Mouse (Mus musculus): ENCODE data around the gene Car12. TPM values are rescaled to one million over a fixed set of nuclear protein-coding genes. Genes with fewer than 3 reads are reported as not detected.
A peak's percentile ranks its signal among the peaks of the same experiment; 100 is the strongest.
"Not testable (repeated sequence)": the region's sequence is repeated elsewhere in the genome, so short reads cannot be mapped to it uniquely, and the experiment has no call there.

The Car12 gene
- polyA plus RNA-seq, 1 experiment from 2014 or later = 26.0 TPM

DNA sequence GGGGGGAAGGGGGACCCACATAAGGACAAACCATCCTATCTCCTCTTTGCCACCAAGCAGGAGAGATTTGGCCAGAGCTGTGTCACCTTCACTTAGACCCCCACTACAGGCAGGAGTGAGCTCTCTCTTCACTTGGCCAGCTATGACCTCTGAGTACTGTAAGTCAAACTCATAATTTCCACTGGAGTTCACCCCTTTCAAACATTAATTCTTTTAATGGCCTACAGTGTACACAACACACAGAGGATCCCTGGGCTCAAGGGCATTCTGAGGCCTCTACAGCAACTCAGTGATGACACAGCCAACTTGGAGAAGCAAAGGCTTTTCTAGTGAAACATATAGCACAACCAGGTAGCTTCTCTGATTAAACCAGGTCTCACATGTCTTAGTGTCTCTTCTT, 57.2 kb downstream of the Car12 start:
- no peak overlapping the region for H3K4me3 ChIP-seq (replicated peaks)
- no peak overlapping the region for H3K9ac ChIP-seq
- ATAC-seq (ENCODE audit: insufficient number of reproducible peaks, low FRiP score, low TSS enrichment, low read depth) = no peak
- no peaks in the 10 kb centered on the region for H3K4me1 ChIP-seq
- H3K36me3 ChIP-seq = no peaks in the 10 kb centered on the region
- no peak overlapping the region for H3K4me2 ChIP-seq (replicated peaks)
- no peaks in the 10 kb centered on the region for H3K9me3 ChIP-seq (replicated peaks)
- H3K27me3 ChIP-seq = no peaks in the 10 kb centered on the region
- no peak overlapping the region for H3K27ac ChIP-seq (replicated peaks)

DNA sequence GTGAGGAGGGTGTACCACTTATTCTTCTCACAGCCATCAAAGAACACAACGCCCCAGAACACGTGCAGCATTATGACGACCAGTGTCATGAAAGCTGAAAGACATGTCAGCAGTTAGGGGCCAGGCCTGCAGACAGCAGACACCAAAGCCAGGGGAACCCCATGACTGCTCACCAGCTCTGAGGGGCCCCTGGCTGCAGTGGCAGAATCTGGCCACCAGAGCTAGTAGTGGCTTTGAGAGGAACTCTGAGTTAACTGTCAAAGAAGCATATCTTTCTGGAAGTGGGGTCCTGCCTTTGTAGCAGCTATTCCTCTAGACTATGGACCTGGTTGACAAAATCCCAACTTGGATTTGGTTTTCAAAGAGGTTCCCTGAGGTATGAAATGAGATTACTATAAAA, 71.1 kb downstream of the Car12 start:
- not testable (repeated sequence) for H3K27me3 ChIP-seq; ATAC-seq (ENCODE audit: insufficient number of reproducible peaks, low FRiP score, low TSS enrichment, low read depth); H3K36me3 ChIP-seq; H3K4me3 ChIP-seq (replicated peaks); H3K27ac ChIP-seq (replicated peaks); H3K4me2 ChIP-seq (replicated peaks); H3K4me1 ChIP-seq; H3K9ac ChIP-seq; H3K9me3 ChIP-seq (replicated peaks)
- WGBS = 71% methylated on average over 1 of the region's 3 CpGs

GRCm38 (mm10) chr9:66787821-66788220, 74.3 kb downstream of the Car12 start:
- Histone ChIP-seq H3K27ac (replicated peaks) (no peak overlapping the region), H3K9me3 (replicated peaks) (no peaks in the 10 kb centered on the region), H3K4me1 (no peaks in the 10 kb centered on the region), H3K4me2 (replicated peaks) (no peak overlapping the region), H3K4me3 (replicated peaks) (no peak overlapping the region), H3K9ac (no peak overlapping the region), H3K36me3 (peaks cover 9% of the 10 kb centered on the region), H3K27me3 (no peaks in the 10 kb centered on the region)
- no peak for ATAC-seq (ENCODE audit: insufficient number of reproducible peaks, low FRiP score, low TSS enrichment, low read depth)
- 5% methylated on average over 2 of the region's 2 CpGs for WGBS

DNA sequence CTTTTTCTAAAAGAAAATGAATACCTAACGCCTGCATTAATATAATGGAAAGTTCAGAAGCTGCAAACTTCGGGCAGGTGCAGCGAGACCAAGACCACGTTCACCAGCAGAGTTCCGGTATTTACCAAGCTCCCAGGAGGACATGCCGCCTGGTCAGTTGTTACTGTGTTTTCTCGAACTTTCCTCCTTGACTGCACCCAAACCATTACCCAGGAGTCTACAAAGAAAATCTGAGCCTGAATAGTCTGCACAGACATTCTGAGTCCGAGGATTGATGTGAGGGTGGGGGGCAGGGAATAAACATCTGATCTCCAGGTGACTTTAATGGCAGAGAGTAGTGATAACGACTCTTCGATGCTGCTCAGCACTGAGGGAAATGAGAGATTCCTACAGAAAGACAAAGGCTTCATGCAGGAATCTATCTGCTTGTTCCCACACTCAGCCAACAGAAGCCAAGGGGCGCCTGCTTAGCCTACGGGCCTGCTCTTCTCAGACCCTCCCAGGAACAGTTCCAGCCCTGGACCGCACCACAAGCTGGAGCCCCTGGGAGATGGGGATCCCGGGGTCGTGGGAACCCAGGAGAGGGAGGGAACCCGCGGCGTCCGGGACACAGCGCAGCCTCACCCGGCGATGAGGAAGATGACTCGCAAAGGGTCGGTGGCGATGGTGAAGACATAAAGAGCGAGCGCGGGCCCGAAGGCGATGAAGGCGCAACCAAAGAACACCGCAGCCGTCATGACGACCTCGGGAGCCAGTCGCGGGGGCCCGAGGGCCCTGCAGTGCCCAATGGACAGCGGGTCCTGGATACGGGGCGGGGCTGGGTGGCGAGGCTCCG, 81.4 kb downstream of the Car12 start:
- peaks cover 3% of the 10 kb centered on the region; the same call in 1 of the 2 replicates for H3K4me1 ChIP-seq
- H3K27ac ChIP-seq (replicated peaks) = peak overlapping the region; percentile 90
- peak; percentile 22 for ATAC-seq (ENCODE audit: insufficient number of reproducible peaks, low FRiP score, low TSS enrichment, low read depth)
- H3K9ac ChIP-seq = peak overlapping the region; percentile 62
- H3K4me3 ChIP-seq (replicated peaks) = peak overlapping the region; percentile 77
- H3K9me3 ChIP-seq (replicated peaks) = no peaks in the 10 kb centered on the region
- H3K27me3 ChIP-seq = no peaks in the 10 kb centered on the region
- peaks cover 7% of the 10 kb centered on the region for H3K36me3 ChIP-seq
- WGBS = 2% methylated on average over 43 of the region's 43 CpGs
- H3K4me2 ChIP-seq (replicated peaks) = peak overlapping the region; percentile 82

DNA sequence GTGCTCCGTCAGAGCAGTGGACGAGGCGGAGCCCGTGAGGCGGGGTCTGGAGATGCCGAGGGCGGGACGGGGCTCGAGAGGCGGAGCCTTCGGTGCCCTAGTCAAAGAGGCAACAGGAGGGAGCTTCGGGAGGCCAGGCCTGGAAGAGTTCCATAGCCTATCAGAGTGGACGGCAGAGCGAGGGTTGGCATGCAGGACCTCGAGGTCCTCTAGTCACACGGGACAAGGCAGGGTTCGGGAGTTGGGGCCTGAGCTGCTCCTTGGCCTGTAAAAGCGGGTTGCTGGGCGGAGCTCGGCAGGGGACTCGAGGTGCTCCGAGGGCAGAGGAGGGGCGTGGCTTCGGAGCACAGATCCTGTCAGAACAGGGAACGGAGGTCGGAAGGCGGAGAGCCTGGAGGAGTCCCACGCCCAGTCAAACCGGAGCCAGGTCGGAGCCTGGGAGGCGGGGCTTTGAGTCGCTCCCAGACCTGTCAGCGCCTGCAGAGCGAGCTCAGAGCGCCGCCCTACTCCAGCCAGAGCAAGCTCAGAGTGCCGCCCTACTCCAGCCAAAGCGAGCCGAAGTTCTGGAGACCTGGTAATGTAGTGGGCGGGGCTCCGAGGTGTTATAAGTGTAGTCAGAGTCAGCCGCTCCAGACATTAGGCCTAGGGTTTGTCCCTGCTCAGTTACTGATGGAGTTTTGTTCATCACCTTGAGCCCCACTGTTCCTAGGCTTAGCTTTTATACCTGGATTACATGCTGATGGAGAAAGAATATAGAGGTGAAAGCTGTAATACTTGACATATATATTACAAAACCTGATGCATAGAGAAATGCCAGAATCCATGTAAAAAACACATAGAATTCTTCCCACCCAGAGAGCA, 82.2 kb downstream of the Car12 start, which contains the start of gene Aph1b:
Gene Aph1b (minus strand): TSS at position 27 of the 861 bp plus-strand sequence.
- peak within 1 kb of the TSS; percentile 82 for H3K4me2 ChIP-seq (replicated peaks)
- H3K4me3 ChIP-seq (replicated peaks) = peak within 1 kb of the TSS; percentile 77
- peak within 1 kb of the TSS; percentile 62 for H3K9ac ChIP-seq
- ATAC-seq (ENCODE audit: insufficient number of reproducible peaks, low FRiP score, low TSS enrichment, low read depth) = peak; percentile 98
- no peaks in the 10 kb centered on the region for H3K36me3 ChIP-seq
- under 1% methylated on average over 42 of the region's 42 CpGs for WGBS
- H3K27me3 ChIP-seq = no peaks in the 10 kb centered on the region
- no peaks in the 10 kb centered on the region for H3K9me3 ChIP-seq (replicated peaks)
- peak within 1 kb of the TSS; percentile 90 for H3K27ac ChIP-seq (replicated peaks)
- peaks cover 3% of the 10 kb centered on the region; the same call in 1 of the 2 replicates for H3K4me1 ChIP-seq

GRCm38 (mm10) chr9:66796739-66797138, 83.3 kb downstream of the Car12 start, which contains the start of gene Gm10647:
Gene Gm10647, plus strand, starts transcription at chr9:66797039.
- H3K4me2 ChIP-seq (replicated peaks) = peak within 1 kb of the TSS; percentile 82
- peak within 1 kb of the TSS; percentile 62 for H3K9ac ChIP-seq
- 64% methylated on average over 5 of the region's 5 CpGs for WGBS
- no peaks in the 10 kb centered on the region for H3K36me3 ChIP-seq
- 0 out of 2 replicates have a peak, but pooled peaks cover 3% of the 10 kb centered on the region for H3K27me3 ChIP-seq
- peak within 1 kb of the TSS; percentile 77 for H3K4me3 ChIP-seq (replicated peaks)
- H3K27ac ChIP-seq (replicated peaks) = peak within 1 kb of the TSS; percentile 90
- H3K4me1 ChIP-seq = peaks cover 3% of the 10 kb centered on the region; the same call in 1 of the 2 replicates
- ATAC-seq (ENCODE audit: insufficient number of reproducible peaks, low FRiP score, low TSS enrichment, low read depth) = no peak
- no peaks in the 10 kb centered on the region for H3K9me3 ChIP-seq (replicated peaks)

- no peak overlapping the region for H3K9ac ChIP-seq
- ATAC-seq (ENCODE audit: insufficient number of reproducible peaks, low FRiP score, low TSS enrichment, low read depth) = no peak
- no peak overlapping the region for H3K4me2 ChIP-seq (replicated peaks)
- no peak overlapping the region for H3K27ac ChIP-seq (replicated peaks)
- peaks cover 16% of the 10 kb centered on the region for H3K27me3 ChIP-seq
- H3K9me3 ChIP-seq (replicated peaks) = no peaks in the 10 kb centered on the region
- no peak overlapping the region for H3K4me3 ChIP-seq (replicated peaks)
- no peaks in the 10 kb centered on the region for H3K36me3 ChIP-seq
- 47% methylated on average over 12 of the region's 12 CpGs for WGBS
- H3K4me1 ChIP-seq = no peaks in the 10 kb centered on the region
Measured at GRCm38 (mm10) chr9:66801947-66802346, 88.5 kb downstream of the Car12 start.

DNA sequence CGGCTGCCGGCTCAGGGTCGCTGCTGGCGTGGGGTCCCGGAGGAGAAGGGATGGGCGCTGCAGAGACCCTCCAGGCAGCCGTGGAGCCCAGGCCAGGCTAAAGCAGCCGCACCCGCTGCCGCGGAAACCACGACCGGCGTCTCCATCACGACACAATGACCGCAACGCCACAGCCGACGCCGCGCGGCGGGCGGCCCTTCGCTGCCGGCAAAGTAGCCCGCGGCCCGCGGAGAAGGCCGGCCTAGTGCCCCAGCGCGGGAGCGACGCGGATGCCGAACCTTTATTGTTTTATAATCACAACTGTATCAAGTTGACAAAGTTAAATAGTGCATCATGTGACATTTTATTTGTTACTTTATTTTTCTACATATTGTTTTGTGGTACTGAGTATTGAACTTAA, 92.5 kb downstream of the Car12 start:
- not testable (repeated sequence) for ATAC-seq (ENCODE audit: insufficient number of reproducible peaks, low FRiP score, low TSS enrichment, low read depth); H3K9ac ChIP-seq; H3K9me3 ChIP-seq (replicated peaks); H3K36me3 ChIP-seq; H3K4me1 ChIP-seq; H3K27ac ChIP-seq (replicated peaks)
- Histone ChIP-seq H3K4me2 (replicated peaks) (peak overlapping the region; percentile 52), H3K27me3 (peaks cover 19% of the 10 kb centered on the region), H3K4me3 (replicated peaks) (peak overlapping the region; percentile 35)
- WGBS = 4% methylated on average over 30 of the region's 37 CpGs

- 31% methylated on average over 2 of the region's 2 CpGs for WGBS
- no peaks in the 10 kb centered on the region for H3K9me3 ChIP-seq (replicated peaks)
- no peak overlapping the region for H3K4me2 ChIP-seq (replicated peaks)
Measured at GRCm38 (mm10) chr9:66813392-66813791, 99.9 kb downstream of the Car12 start.

More at GRCm38 (mm10) chr9:66813392-66813791, 99.9 kb downstream of the Car12 start:
- Histone ChIP-seq H3K9ac (no peak overlapping the region), H3K4me1 (no peaks in the 10 kb centered on the region), H3K27ac (replicated peaks) (no peak overlapping the region), H3K27me3 (no peaks in the 10 kb centered on the region), H3K36me3 (no peaks in the 10 kb centered on the region), H3K4me3 (replicated peaks) (no peak overlapping the region)
- no peak for ATAC-seq (ENCODE audit: insufficient number of reproducible peaks, low FRiP score, low TSS enrichment, low read depth)
